Mouse (Mus musculus) embryonic facial prominence, embryonic 10.5 days (tissue): ENCODE data around the gene Crat. TPM values are rescaled to one million over a fixed set of nuclear protein-coding genes. Genes with fewer than 3 reads are reported as not detected.
A peak's percentile ranks its signal among the peaks of the same experiment; 100 is the strongest.
"Not testable (repeated sequence)": the region's sequence is repeated elsewhere in the genome, so short reads cannot be mapped to it uniquely, and the experiment has no call there.

Experiments used
- DNase-seq: peaks from one replicate; pipeline ENCODE4 v3.0.0-alpha.2; 2017; ENCODE audit warnings: low spot score
- H3K27ac ChIP-seq: fragments of 300-500 bp; sonication (generic); replicated peaks from 2 replicates; pipeline ENCODE4 v1.5.1; 2016; ENCODE audit warnings: mild to moderate bottlenecking
- H3K27me3 ChIP-seq: fragments of 300-500 bp; sonication (generic); replicated peaks from 2 replicates; pipeline ENCODE4 v1.6.1; 2016; ENCODE audit warnings: low read depth, mild to moderate bottlenecking; ENCODE audit not compliant: poor library complexity, severe bottlenecking
- H3K36me3 ChIP-seq: fragments of 300-500 bp; sonication (generic); replicated peaks from 2 replicates; pipeline ENCODE4 v1.6.1; 2016; ENCODE audit warnings: mild to moderate bottlenecking, moderate library complexity
- H3K4me1 ChIP-seq: fragments of 300-500 bp; sonication (generic); 2 replicates; pipeline ENCODE4 v1.6.1; 2016
- H3K4me3 ChIP-seq: fragments of 300-500 bp; sonication (generic); 2 replicates; pipeline ENCODE4 v1.5.1; 2016; ENCODE audit warnings: mild to moderate bottlenecking, moderate library complexity
- H3K9me3 ChIP-seq: fragments of 300-500 bp; sonication (generic); 2 replicates; pipeline ENCODE4 v1.6.1; 2016; ENCODE audit warnings: mild to moderate bottlenecking
- WGBS: fragments of 180-500 bp; shearing (Covaris S2); methylation state at CpG from one replicate; pipeline ENCODE4 v1.1.7; 2016; 5-methylcytosine and 5-hydroxymethylcytosine counted together
- polyA plus RNA-seq: library from polyadenylated mRNA; unstranded; fragments of >200 nt; fragmentation: Nextera tagmentation; extraction: Ambion mirVana; gene quantifications from 2 replicates; pipeline ENCODE4 v1.2.1, GENCODE M21; 2016

Crat gene
- polyA plus RNA-seq, 1 experiment from 2014 or later = 20.3 TPM

DNA sequence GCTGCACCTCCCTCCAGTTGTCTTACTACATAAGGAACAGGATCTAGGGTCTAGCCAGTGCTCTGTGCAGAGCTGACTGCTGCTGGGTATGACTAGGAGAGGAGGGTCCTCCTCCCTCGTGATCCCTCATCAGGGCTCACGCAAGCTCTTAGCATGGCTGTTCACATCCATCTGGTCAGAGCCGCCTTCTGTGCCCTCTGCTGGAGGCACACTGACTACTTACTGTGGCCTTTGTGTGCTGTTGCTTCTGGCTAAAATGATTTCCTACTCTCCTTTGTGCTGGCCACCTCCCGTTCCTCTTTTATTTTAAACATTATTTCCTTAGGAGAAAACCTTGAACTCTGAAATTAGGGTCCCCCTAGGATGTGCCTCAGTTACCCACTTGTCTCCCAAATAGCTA is 21.2 kb upstream of the Crat start:
- WGBS = 79% methylated on average over 4 of the region's 4 CpGs
- Histone ChIP-seq H3K4me1 (peaks cover 27% of the 10 kb centered on the region), H3K9me3 (no peaks in the 10 kb centered on the region), H3K36me3 (peaks cover 90% of the 10 kb centered on the region), H3K4me3 (no peak overlapping the region), H3K27ac (no peak overlapping the region), H3K27me3 (no peaks in the 10 kb centered on the region)
- DNase-seq = no peak

DNA sequence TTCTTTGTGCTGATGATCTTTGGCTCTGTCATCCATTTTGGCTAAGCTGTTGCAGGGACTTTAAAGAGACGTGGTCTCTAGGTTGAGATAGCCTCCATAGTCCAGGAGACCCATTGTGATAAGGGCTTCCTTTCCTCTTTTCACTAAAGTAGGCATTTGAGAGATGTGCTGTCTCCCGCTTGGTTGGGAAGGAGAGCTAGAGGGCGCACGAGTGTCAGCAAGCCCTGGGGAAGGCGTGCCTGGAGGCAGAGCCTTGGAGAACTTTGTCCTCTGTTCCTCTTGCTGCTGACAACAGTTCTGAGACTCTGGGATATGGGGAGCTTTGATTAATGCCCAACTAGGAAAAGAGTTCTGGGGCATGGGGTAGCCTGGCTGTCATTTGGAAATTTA is 20.5 kb upstream of the Crat start:
- no peak for DNase-seq
- H3K36me3 ChIP-seq = peaks cover 96% of the 10 kb centered on the region
- 78% methylated on average over 5 of the region's 5 CpGs for WGBS

DNA sequence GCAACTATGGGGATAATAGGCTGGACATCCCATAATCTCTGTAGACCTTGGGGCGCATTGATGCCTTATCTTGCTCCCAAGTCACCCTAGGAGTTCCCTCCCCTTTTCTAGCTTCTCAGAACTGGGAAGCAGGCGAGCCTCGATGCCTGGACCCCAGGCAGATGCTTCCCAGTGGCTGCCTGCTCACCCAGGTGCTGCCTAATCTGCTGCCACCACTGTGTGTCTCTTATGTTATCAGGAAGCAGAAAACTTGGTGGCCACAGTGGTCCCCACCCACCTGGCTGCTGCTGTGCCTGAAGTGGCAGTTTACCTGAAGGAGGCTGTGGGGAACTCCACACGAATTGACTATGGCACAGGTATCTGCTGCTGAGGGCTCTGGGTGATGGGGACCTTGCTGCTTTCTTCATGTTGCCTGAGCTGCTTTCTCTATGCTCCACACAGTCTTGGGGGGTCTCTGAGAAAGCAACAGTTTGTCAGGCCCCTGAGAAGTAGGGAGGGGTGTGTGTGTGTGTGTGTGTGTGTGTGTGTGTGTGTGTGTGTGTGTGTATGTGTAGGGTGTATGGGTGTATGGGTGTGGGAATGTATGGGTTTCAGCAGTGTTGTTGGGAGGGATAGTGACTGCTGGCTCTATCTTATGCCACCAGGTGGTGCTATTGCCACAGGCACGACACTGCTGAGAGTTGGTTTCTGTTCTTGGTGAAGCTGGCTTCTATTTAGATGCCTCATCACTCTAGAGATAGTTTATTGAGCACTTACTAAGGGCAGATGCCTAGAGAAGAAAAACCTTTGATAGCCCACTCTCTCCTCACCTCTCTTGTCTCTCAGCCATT is 19.9 kb upstream of the Crat start:
- no peak overlapping the region for H3K4me3 ChIP-seq
- DNase-seq = peak; percentile 70
- 58% methylated on average over 5 of the region's 5 CpGs for WGBS
- peaks cover 14% of the 10 kb centered on the region for H3K4me1 ChIP-seq
- H3K36me3 ChIP-seq = peaks cover 99% of the 10 kb centered on the region
- no peaks in the 10 kb centered on the region for H3K27me3 ChIP-seq
- no peaks in the 10 kb centered on the region for H3K9me3 ChIP-seq
- H3K27ac ChIP-seq = no peak overlapping the region; the same call in 1 of the 2 replicates

More for the DNA sequence above, 20.5 kb upstream of the Crat start:
- H3K27me3 ChIP-seq = no peaks in the 10 kb centered on the region
- H3K9me3 ChIP-seq = no peaks in the 10 kb centered on the region
- no peak overlapping the region for H3K4me3 ChIP-seq
- peaks cover 21% of the 10 kb centered on the region for H3K4me1 ChIP-seq
- H3K27ac ChIP-seq = no peak overlapping the region

DNA sequence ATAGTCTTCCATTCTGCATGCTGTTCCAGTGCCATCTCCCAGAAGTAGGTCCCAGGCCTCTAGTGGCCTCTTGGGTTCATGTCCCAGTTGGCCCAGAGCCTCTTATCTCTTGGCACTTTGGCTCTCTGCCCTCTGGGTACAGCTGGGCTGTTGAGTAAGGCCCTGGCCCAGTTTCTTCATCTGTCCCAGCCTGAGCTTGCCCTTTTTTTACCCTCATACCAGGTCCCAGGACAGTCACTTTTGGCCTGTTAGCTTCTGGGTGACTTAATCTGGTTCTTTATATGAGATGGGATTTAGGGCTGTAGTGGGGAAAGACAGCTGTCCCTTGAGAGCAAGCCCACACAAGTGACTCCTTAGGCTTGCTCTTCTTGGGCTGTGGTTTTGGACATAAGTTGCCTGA is 13.5 kb upstream of the Crat start:
- Histone ChIP-seq H3K27ac (no peak overlapping the region), H3K27me3 (no peaks in the 10 kb centered on the region), H3K4me3 (no peak overlapping the region), H3K4me1 (no peaks in the 10 kb centered on the region), H3K36me3 (peaks cover 83% of the 10 kb centered on the region), H3K9me3 (no peaks in the 10 kb centered on the region)
- no peak for DNase-seq

DNA sequence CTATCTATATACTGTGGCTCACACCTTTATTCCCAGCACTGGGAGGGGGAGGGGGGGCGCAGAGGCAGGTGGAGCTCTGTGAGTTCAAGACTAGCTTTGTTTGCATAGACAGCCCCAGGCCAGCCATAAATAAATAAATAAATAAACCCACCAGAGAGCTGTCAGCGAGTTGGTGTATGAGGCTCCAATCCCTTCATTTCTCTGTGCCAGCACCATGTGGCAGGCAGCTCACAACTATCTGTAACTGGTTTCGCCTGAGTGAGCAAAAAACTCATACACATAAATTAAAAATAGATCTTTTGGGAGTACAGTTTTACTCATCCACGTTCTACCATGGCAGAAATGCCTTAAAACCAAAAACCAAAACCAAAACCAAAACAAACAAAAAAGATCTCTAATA is 5.8 kb upstream of the Crat start:
- peaks cover 30% of the 10 kb centered on the region for H3K36me3 ChIP-seq
- H3K4me3 ChIP-seq = no peak overlapping the region
- H3K27ac ChIP-seq = no peak overlapping the region
- no peaks in the 10 kb centered on the region for H3K27me3 ChIP-seq
- H3K4me1 ChIP-seq = peaks cover 28% of the 10 kb centered on the region
- 85% methylated on average over 4 of the region's 4 CpGs for WGBS
- no peaks in the 10 kb centered on the region for H3K9me3 ChIP-seq
- no peak for DNase-seq

DNA sequence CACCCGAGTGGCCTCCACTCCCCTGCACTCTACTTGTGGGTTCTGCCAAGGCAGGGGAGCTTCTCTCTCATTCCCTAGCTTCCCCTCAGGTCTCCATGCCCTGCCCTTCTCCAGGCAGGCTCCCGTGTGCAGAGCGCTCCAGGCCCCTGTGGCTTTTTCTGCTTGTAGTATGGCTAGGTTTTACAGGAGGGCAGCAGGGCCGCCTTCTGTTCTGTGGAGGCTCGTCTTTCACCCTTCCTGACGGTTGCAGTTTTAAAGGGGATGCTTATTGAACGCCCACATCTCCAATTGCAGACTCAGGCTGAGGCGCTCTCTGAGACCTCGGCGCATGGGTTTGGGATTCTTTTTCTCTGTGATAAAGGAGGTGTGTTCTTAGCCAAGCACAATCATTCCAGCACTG is 3.5 kb upstream of the Crat start:
- Histone ChIP-seq H3K4me1 (peaks cover 45% of the 10 kb centered on the region), H3K27me3 (peaks cover 8% of the 10 kb centered on the region), H3K9me3 (no peaks in the 10 kb centered on the region), H3K4me3 (peak overlapping the region; percentile 38), H3K36me3 (peaks cover 24% of the 10 kb centered on the region), H3K27ac (peak overlapping the region; percentile 80)
- DNase-seq = peak; percentile 46
- WGBS = 27% methylated on average over 10 of the region's 10 CpGs

DNA sequence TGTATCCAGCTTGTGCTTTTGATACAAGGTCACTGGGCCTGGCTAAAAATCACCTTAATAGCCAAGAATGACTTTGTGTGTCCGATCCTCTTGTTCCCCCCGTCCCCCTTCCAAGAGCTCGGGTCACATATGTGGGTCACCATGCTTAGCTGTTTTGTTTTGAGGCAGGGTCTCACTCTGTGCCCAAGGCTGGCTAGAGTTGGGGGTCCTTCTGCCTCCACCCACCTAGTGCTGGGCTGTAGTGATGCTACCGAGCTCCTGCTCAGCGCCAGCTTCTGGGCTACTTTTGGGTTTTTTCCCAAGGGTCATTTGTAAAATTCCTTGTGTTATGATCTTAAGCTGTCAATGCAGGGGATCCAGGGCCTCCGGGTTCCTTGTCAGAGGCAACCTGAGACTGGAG is 2.6 kb upstream of the Crat start:
- 73% methylated on average over 6 of the region's 6 CpGs for WGBS
- H3K27me3 ChIP-seq = peaks cover 17% of the 10 kb centered on the region
- H3K36me3 ChIP-seq = peaks cover 22% of the 10 kb centered on the region
- H3K27ac ChIP-seq = peak overlapping the region; percentile 80
- H3K4me1 ChIP-seq = peaks cover 54% of the 10 kb centered on the region
- H3K4me3 ChIP-seq = peak overlapping the region; percentile 38
- H3K9me3 ChIP-seq = no peaks in the 10 kb centered on the region
- no peak for DNase-seq

DNA sequence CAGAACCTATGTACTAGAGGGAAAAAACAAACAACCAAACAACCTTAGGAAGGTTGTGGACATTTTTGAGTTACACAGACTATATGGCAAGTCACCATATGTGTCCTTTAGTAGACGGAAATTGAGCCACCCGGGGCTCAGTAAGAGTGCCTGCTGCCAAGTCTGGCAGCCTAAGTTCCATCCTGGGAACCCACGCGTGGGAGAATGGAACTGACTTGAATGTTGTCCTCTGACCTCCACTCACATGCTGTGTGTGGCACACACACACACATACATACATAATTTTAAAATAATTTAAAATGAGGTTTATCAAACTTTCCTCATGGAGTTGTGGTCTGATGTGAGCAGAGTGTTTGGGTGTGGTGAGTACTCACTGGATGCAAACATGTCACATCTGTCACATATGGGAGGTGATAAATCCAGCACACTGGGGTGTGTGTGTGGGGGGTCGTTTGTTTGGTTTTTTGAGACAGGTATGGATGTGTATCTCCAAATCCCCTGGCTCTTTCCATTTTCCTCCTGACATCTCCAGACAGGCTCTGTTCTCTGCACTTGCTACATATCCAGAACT is 2.1 kb upstream of the Crat start:
- no peaks in the 10 kb centered on the region for H3K9me3 ChIP-seq
- peak overlapping the region; percentile 87; the same call in 1 of the 2 replicates for H3K4me3 ChIP-seq
- peaks cover 22% of the 10 kb centered on the region for H3K27me3 ChIP-seq
- peak overlapping the region; percentile 80; the same call in 1 of the 2 replicates for H3K27ac ChIP-seq
- H3K4me1 ChIP-seq = peaks cover 58% of the 10 kb centered on the region
- no peak for DNase-seq
- peaks cover 19% of the 10 kb centered on the region for H3K36me3 ChIP-seq
- WGBS = 85% methylated on average over 5 of the region's 5 CpGs

DNA sequence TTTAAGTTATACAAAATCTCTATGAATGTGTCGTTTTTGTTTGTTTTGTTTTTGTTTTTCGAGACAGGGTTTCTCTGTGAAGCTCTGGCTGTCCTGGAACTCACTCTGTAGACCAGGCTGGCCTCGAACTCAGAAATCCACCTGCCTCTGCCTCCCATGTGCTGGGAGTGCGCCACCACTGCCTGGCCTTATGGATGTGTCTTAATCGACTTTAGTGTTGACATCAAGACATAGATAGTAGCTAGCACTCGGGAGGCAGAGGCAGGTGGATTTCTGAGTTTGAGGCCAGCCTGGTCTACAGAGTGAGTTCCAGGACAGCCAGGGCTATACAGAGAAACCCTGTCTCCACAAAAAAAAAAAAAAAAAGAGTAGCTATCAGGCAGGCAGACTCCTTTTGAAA is 1.5 kb upstream of the Crat start:
- peaks cover 58% of the 10 kb centered on the region for H3K4me1 ChIP-seq
- not testable (repeated sequence) for DNase-seq, H3K27ac ChIP-seq, H3K9me3 ChIP-seq
- H3K4me3 ChIP-seq = peak overlapping the region; percentile 87
- peaks cover 22% of the 10 kb centered on the region for H3K27me3 ChIP-seq
- peaks cover 20% of the 10 kb centered on the region; the same call in 1 of the 2 replicates for H3K36me3 ChIP-seq
- WGBS = 82% methylated on average over 6 of the region's 6 CpGs

DNA sequence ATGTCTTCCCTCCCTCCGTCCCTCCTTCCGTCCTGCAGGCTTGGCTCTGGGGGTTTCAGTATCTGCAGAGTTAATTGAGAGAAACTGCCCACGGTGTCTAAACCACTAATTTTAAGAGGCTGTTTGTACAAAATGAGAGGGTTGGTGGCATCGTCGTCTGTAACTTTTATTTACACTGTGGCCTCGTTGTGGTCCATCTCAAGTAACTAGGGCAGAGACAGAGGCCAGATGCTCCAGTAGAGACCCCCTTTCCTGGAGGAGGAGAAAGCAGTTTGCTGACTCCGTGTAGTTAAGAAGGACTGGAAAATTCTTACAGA is 994 bp upstream of the Crat start:
- peaks cover 58% of the 10 kb centered on the region for H3K4me1 ChIP-seq
- H3K4me3 ChIP-seq = peak overlapping the region; percentile 87

DNA sequence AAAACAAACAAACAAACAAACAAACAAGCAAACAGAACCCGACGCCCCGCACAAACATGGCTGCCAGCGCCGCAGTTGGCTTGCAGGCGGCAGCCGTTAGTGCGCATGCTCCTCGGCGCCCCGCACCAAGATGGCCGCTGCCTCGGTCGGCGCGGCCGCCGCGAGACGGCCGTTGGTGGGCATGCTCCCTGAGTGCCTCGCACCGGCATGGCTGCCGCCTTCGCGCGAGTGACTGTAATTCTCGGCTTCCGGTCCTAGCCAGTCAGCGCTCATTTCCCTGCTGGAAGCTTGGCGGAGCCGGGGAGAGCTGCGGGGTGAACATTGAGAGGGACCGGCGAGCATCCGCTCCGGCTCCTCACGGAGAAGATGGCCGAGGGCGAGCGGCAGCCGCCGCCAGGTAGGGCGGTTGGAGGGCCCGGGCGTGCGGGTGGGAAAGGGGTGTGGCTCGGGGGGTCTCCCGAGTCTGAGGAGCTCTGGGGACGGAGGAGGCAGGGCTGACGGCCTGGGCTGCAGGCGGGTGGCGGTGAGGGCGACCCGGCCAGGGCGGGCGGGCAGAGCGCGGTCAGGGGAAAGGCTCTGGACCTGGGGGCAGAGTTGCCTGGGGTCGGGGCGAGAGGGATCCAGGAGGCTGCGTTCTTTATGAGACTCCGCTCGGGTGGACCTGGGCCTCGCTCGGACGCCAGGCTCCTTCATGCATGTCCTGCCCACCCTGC is 479 bp upstream of the Crat start, which contains the start of gene Ptpa:
Gene Ptpa (plus strand): TSS at position 104 of the 713 bp plus-strand sequence.
- peaks cover 55% of the 10 kb centered on the region for H3K4me1 ChIP-seq
- DNase-seq = peak; percentile 95
- peaks cover 14% of the 10 kb centered on the region; the same call in 1 of the 2 replicates for H3K36me3 ChIP-seq
- peak within 1 kb of the TSS; percentile 87 for H3K4me3 ChIP-seq
- no peaks in the 10 kb centered on the region for H3K9me3 ChIP-seq
- under 1% methylated on average over 67 of the region's 67 CpGs for WGBS
- H3K27me3 ChIP-seq = peaks cover 22% of the 10 kb centered on the region
- H3K27ac ChIP-seq = peak within 1 kb of the TSS; percentile 99

More for the DNA sequence above, 994 bp upstream of the Crat start:
- Histone ChIP-seq H3K27ac (peak overlapping the region; percentile 99), H3K9me3 (no peaks in the 10 kb centered on the region), H3K27me3 (peaks cover 22% of the 10 kb centered on the region), H3K36me3 (peaks cover 17% of the 10 kb centered on the region; the same call in 1 of the 2 replicates)
- under 1% methylated on average over 7 of the region's 7 CpGs for WGBS
- DNase-seq = no peak

DNA sequence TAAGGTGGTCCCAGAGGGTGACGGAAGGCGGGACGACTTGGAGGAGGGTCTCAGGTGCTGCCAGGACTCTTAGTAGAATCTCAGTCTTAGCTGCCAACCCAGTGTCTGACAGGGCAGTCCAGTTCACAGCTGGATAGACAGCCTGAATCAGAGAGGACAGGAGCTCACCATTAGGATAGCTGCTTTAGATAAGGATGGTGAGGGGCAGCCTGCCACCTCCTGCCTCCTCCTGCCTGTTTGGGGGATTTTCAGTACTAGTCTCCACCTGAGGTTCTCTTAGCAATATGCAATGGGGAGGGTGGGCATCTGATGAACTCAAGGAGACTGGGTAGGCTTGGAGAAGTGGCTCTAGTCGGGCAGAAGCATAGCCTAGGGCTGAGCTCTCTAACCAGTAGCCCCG is 932 bp downstream of the Crat start:
- no peaks in the 10 kb centered on the region for H3K9me3 ChIP-seq
- H3K4me1 ChIP-seq = peaks cover 53% of the 10 kb centered on the region
- peak overlapping the region; percentile 99 for H3K27ac ChIP-seq
- H3K4me3 ChIP-seq = peak overlapping the region; percentile 87
- peaks cover 22% of the 10 kb centered on the region for H3K27me3 ChIP-seq
- 45% methylated on average over 5 of the region's 5 CpGs for WGBS
- peaks cover 20% of the 10 kb centered on the region for H3K36me3 ChIP-seq
- no peak for DNase-seq
